Mouse (Mus musculus): Measurements from ENCODE around the gene Scn1b. TPM values are rescaled to one million over a fixed set of nuclear protein-coding genes. Genes with fewer than 3 reads are reported as not detected.

Gene Scn1b
- 0.17 and 0.30 TPM in 2 replicates for total RNA-seq (2012; rRNA removed)
- not detected in 2 replicates for total RNA-seq (2014; rRNA removed)
- not detected in 2 replicates for polyA plus RNA-seq (2012; ENCODE audit: insufficient read length, low read depth)

GRCm38 (mm10) chr7:31126851-31127724 lies at the start of gene Scn1b:
TSS of gene Scn1b (minus strand) at chr7:31127003.
- dilution Hi-C loops (cut with MboI; ENCODE audit: extremely low pct_ligation_motif_present, extremely low pct_unique_long_range_greater_than_20kb, low sequenced_read_pairs) = no loop called here
- peaks cover 4 to 29% of the 10 kb centered on the region in 2 experiments; a peak in 3 of 4 replicates for H3K4me1 ChIP-seq (ENCODE audit: control insufficient read depth in 1 of 2, insufficient read depth in 2 of 2)
- no peak for DNase-seq (ENCODE audit: extremely low read depth)
- no peaks in the 10 kb centered on the region for H3K79me2 ChIP-seq (replicated peaks; ENCODE audit: control insufficient read depth, extremely low read depth, insufficient read depth, poor library complexity, severe bottlenecking)
- TF ChIP-seq NRF1 (IDR thresholded peaks at IDR 0.05; ENCODE audit: low read depth, low read length) (peak; percentile 38; the same call in 1 of the 2 replicates), ZKSCAN1 (IDR thresholded peaks at IDR 0.05; ENCODE audit: borderline replicate concordance, low read depth, low read length) (no peak)
- H3K9ac ChIP-seq (ENCODE audit: insufficient read depth, low read depth) = no peak within 1 kb of the TSS
- H3K27ac ChIP-seq (ENCODE audit: insufficient read depth, low read depth) = no peak within 1 kb of the TSS
- no peaks in the 10 kb centered on the region for H3K27me3 ChIP-seq (replicated peaks)
- peak within 1 kb of the TSS; percentile 26; the same call in 1 of the 2 replicates for H3K4me2 ChIP-seq (ENCODE audit: insufficient read depth, low read depth, poor library complexity, severe bottlenecking)
- in situ Hi-C loops (cut with MboI; ENCODE audit: low pct_ligation_motif_present, low pct_unique_long_range_greater_than_20kb, low sequenced_read_pairs) = no loop called here
- peak within 1 kb of the TSS in 1 of 3 experiments; percentile 45 for H3K4me3 ChIP-seq (replicated peaks in 1 of 3; ENCODE audit: low read depth in 2 of 3, low read length in 2 of 3, poor library complexity in 1 of 3)
- H3K36me3 ChIP-seq (replicated peaks in 1 of 2; ENCODE audit: control insufficient read depth in 1 of 2, insufficient read depth in 1 of 2, low read length in 1 of 2) = peaks cover 39 to 49% of the 10 kb centered on the region in 2 experiments
- H3K9me3 ChIP-seq (replicated peaks; ENCODE audit: low read length) = peaks cover 6% of the 10 kb centered on the region

GRCm38 (mm10) chr7:31175096-31175495 lies 48.3 kb upstream of the Scn1b start:
- dilution Hi-C loops (cut with MboI; ENCODE audit: extremely low pct_ligation_motif_present, extremely low pct_unique_long_range_greater_than_20kb, low sequenced_read_pairs) = no loop called here
- H3K27me3 ChIP-seq (replicated peaks) = peaks cover 16% of the 10 kb centered on the region
- in situ Hi-C loops (cut with MboI; ENCODE audit: low pct_ligation_motif_present, low pct_unique_long_range_greater_than_20kb, low sequenced_read_pairs) = loop anchor here (5.0 to 25.0 kb wide), 3 partner anchors 33 to 137 kb away; no protein-coding TSS in a partner anchor
- DNase-seq (ENCODE audit: extremely low read depth) = peak; percentile 74
- H3K27ac ChIP-seq (ENCODE audit: insufficient read depth, low read depth) = no peak overlapping the region
- peaks cover 15% of the 10 kb centered on the region for H3K9me3 ChIP-seq (replicated peaks; ENCODE audit: low read length)
- no peaks in the 10 kb centered on the region for H3K79me2 ChIP-seq (replicated peaks; ENCODE audit: control insufficient read depth, extremely low read depth, insufficient read depth, poor library complexity, severe bottlenecking)
- no peak overlapping the region for H3K9ac ChIP-seq (ENCODE audit: insufficient read depth, low read depth)
- TF ChIP-seq RAD21 (IDR thresholded peaks at IDR 0.05; ENCODE audit: low read depth, low read length) (no peak), MYC (IDR thresholded peaks at IDR 0.05; ENCODE audit: low read depth, low read length) (no peak), JUND (conservative IDR thresholded peaks at IDR 0.05; ENCODE audit: low read depth, low read length) (no peak), MEF2A (IDR thresholded peaks at IDR 0.05; ENCODE audit: borderline replicate concordance, low read depth, low read length) (peak; percentile 82), TCF12 (IDR thresholded peaks at IDR 0.05; ENCODE audit: low read depth, low read length) (no peak), CHD1 (IDR thresholded peaks at IDR 0.05; ENCODE audit: low read depth, low read length) (no peak), MXI1 (IDR thresholded peaks at IDR 0.05; ENCODE audit: low read depth, low read length) (no peak), JUN (IDR thresholded peaks at IDR 0.05; ENCODE audit: insufficient read depth, low read depth, low read length) (no peak), E2F4 (IDR thresholded peaks at IDR 0.05; ENCODE audit: insufficient replicate concordance, low read depth, low read length) (no peak), SMC3 (IDR thresholded peaks at IDR 0.05; ENCODE audit: low read depth, low read length) (no peak), ELF1 (IDR thresholded peaks at IDR 0.05; ENCODE audit: low read depth, low read length) (no peak), NRF1 (IDR thresholded peaks at IDR 0.05; ENCODE audit: low read depth, low read length) (no peak), ZMIZ1 (IDR thresholded peaks at IDR 0.05; ENCODE audit: low read depth, low read length) (no peak), POLR2AphosphoS2 (IDR thresholded peaks at IDR 0.05; ENCODE audit: low read depth, low read length) (no peak), SIN3A (IDR thresholded peaks at IDR 0.05; ENCODE audit: low read length) (no peak), MAX (IDR thresholded peaks at IDR 0.05; ENCODE audit: low read length) (no peak), IRF4 (IDR thresholded peaks at IDR 0.05; ENCODE audit: low read depth, low read length) (0 out of 2 replicates have a peak, but pooled peaks have one; percentile 33)
- H3K36me3 ChIP-seq (replicated peaks in 1 of 2; ENCODE audit: control insufficient read depth in 1 of 2, insufficient read depth in 1 of 2, low read length in 1 of 2) = no peaks in the 10 kb centered on the region
- peaks cover 8 to 25% of the 10 kb centered on the region in 2 experiments for H3K4me1 ChIP-seq (ENCODE audit: control insufficient read depth in 1 of 2, insufficient read depth in 2 of 2)
- no peak overlapping the region for H3K4me3 ChIP-seq (replicated peaks in 1 of 3; ENCODE audit: low read depth in 2 of 3, low read length in 2 of 3, poor library complexity in 1 of 3)
- H3K4me2 ChIP-seq (ENCODE audit: insufficient read depth, low read depth, poor library complexity, severe bottlenecking) = no peak overlapping the region
